Comparison of ENCODE assay signal across 8 mouse cellular contexts in the genomic region with DNA sequence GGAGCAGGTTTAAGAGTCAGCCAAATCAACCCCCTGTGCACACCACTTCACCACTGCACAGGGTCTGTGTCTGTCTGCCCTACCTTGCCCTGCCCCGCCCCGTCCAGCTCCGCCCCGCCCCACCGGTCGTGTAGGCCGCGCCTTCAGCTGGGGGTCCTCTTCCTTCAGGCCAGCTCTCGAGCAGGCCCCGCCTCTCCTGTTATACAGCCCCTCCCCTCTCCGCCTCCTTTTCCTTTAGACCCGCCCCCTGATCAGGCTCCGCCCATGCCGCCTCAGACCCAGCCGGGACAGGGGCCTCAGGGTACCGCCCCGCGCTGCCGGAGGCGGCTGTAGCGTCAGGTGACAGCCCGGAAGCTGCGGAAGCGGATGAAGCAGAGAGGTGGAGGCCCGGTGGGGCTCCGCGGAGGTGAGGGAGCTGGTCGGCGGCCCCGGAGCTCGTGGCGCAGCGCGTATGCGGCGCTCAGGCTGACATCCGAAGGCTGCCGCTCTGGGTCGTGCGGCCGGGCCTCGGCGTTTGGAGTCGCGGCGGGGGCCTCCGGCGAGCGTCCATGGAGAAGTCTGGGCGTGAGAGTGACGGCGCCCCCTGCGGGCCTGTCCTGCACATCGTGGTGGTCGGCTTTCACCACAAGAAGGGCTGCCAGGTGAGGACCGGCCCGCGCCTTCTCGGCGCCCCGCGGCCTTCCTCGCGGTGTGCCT. TPM values are rescaled to one million over a fixed set of nuclear protein-coding genes. Genes with fewer than 3 reads are reported as not detected.
DNase-seq lines count a peak whose midpoint lies in the region; ATAC-seq and TF ChIP-seq lines count a peak whose summit lies in the region.

TSS of gene Avl9 (plus strand) at position 326 of the 696 bp plus-strand sequence.

- peaks cover 1% of the 10 kb centered on the region; the same call in 1 of the 2 replicates for H3K4me1 ChIP-seq in bone marrow, adult 2 months (ENCODE audit: control insufficient read depth, insufficient read depth, low read length)
- peaks cover 2% of the 10 kb centered on the region; the same call in 1 of the 2 replicates for H3K4me1 ChIP-seq in embryonic facial prominence, embryonic 15.5 days
- 0 out of 2 replicates have a peak, but pooled peaks cover 6% of the 10 kb centered on the region for H3K4me1 ChIP-seq in limb, embryonic 14.5 days (ENCODE audit: control insufficient read depth, insufficient read depth, low read length)
- peaks cover 2% of the 10 kb centered on the region; the same call in 1 of the 2 replicates for H3K4me1 ChIP-seq in midbrain, postnatal 0 days (ENCODE audit: insufficient read depth, low read length)

- H3K9me3 ChIP-seq in embryonic facial prominence, embryonic 15.5 days (replicated peaks): no peaks in the 10 kb centered on the region
- no peaks in the 10 kb centered on the region for H3K9me3 ChIP-seq in limb, embryonic 14.5 days (ENCODE audit: control insufficient read depth, low read length)
- H3K9me3 ChIP-seq in midbrain, postnatal 0 days (ENCODE audit: low read length): no peaks in the 10 kb centered on the region

- peak; percentile 97 for ATAC-seq in embryonic facial prominence, embryonic 15.5 days (ENCODE audit: insufficient number of reproducible peaks, low FRiP score, low TSS enrichment, low read depth)
- ATAC-seq in limb, embryonic 14.5 days (ENCODE audit: low FRiP score, low read depth): peak; percentile 97
- peak; percentile 96 for ATAC-seq in midbrain, postnatal 0 days (ENCODE audit: low FRiP score)

- H3K4me2 ChIP-seq in embryonic facial prominence, embryonic 15.5 days (replicated peaks): peak within 1 kb of the TSS; percentile 57
- peak within 1 kb of the TSS; percentile 57 for H3K4me2 ChIP-seq in limb, embryonic 14.5 days (replicated peaks; ENCODE audit: low read depth, low read length, severe bottlenecking)
- H3K4me2 ChIP-seq in midbrain, postnatal 0 days (ENCODE audit: low read depth, low read length, poor library complexity, severe bottlenecking): peak within 1 kb of the TSS; percentile 62

- H3K4me3 ChIP-seq in bone marrow, adult 2 months (replicated peaks; ENCODE audit: control insufficient read depth, low read depth, low read length): peak within 1 kb of the TSS; percentile 79
- H3K4me3 ChIP-seq in embryonic facial prominence, embryonic 15.5 days (replicated peaks): peak within 1 kb of the TSS; percentile 94
- peak within 1 kb of the TSS; percentile 77 for H3K4me3 ChIP-seq in limb, embryonic 14.5 days (replicated peaks; ENCODE audit: low read length)
- H3K4me3 ChIP-seq in midbrain, postnatal 0 days (ENCODE audit: low read depth, low read length): peak within 1 kb of the TSS; percentile 82

- peak; percentile 86; the same call in 1 of the 2 replicates for TF ChIP-seq POLR2A in bone marrow, adult 2 months (IDR thresholded peaks at IDR 0.05; ENCODE audit: borderline replicate concordance, control insufficient read depth, low read depth, low read length)
- peak; percentile 78; the same call in 1 of the 2 replicates for TF ChIP-seq POLR2A in limb, embryonic 14.5 days (IDR thresholded peaks at IDR 0.05; ENCODE audit: borderline replicate concordance, extremely low read depth, insufficient read depth, insufficient read length)

- H3K27me3 ChIP-seq in embryonic facial prominence, embryonic 15.5 days: no peaks in the 10 kb centered on the region
- H3K27me3 ChIP-seq in limb, embryonic 14.5 days (ENCODE audit: control insufficient read depth, insufficient read depth, low read length): no peaks in the 10 kb centered on the region
- no peaks in the 10 kb centered on the region for H3K27me3 ChIP-seq in midbrain, postnatal 0 days (ENCODE audit: insufficient read depth, low read length)

- peak within 1 kb of the TSS; percentile 98 for H3K27ac ChIP-seq in bone marrow, adult 2 months (ENCODE audit: control insufficient read depth, insufficient read depth, low read depth, low read length, poor library complexity)
- peak within 1 kb of the TSS; percentile 96 for H3K27ac ChIP-seq in embryonic facial prominence, embryonic 15.5 days (replicated peaks)
- peak within 1 kb of the TSS; percentile 92 for H3K27ac ChIP-seq in limb, embryonic 14.5 days (replicated peaks; ENCODE audit: low read depth, low read length)
- peak within 1 kb of the TSS; percentile 93 for H3K27ac ChIP-seq in midbrain, postnatal 0 days (ENCODE audit: low read depth, low read length)

- H3K36me3 ChIP-seq in embryonic facial prominence, embryonic 15.5 days: no peaks in the 10 kb centered on the region
- H3K36me3 ChIP-seq in limb, embryonic 14.5 days (ENCODE audit: control insufficient read depth, insufficient read depth, low read length): no peaks in the 10 kb centered on the region
- no peaks in the 10 kb centered on the region for H3K36me3 ChIP-seq in midbrain, postnatal 0 days (ENCODE audit: insufficient read depth, low read length)

- under 1% methylated on average over 64 of the region's 64 CpGs for WGBS in bone marrow, adult 2 months
- WGBS in embryonic facial prominence, embryonic 15.5 days: under 1% methylated on average over 64 of the region's 64 CpGs
- WGBS in limb, embryonic 14.5 days: under 1% methylated on average over 25 of the region's 64 CpGs
- WGBS in midbrain, postnatal 0 days: under 1% methylated on average over 61 of the region's 64 CpGs

- H3K9ac ChIP-seq in embryonic facial prominence, embryonic 15.5 days: peak within 1 kb of the TSS; percentile 75
- peak within 1 kb of the TSS; percentile 82 for H3K9ac ChIP-seq in limb, embryonic 14.5 days (ENCODE audit: low read depth, low read length, severe bottlenecking)
- H3K9ac ChIP-seq in midbrain, postnatal 0 days (replicated peaks; ENCODE audit: low read length, poor library complexity, severe bottlenecking): peak within 1 kb of the TSS; percentile 80

- peak; percentile 66 for TF ChIP-seq CTCF in bone marrow, adult 2 months (IDR thresholded peaks at IDR 0.05; ENCODE audit: control insufficient read depth, insufficient read depth, low read length)
- peak; percentile 73 for TF ChIP-seq CTCF in midbrain, postnatal 0 days (IDR thresholded peaks at IDR 0.05)

- DNase-seq in 416B (ENCODE audit: low read depth): peak; percentile 98
- peak; percentile 99 for DNase-seq in heart, adult 8-10 months (ENCODE audit: low spot score)
- peak; percentile 100 for DNase-seq in kidney, adult 9 months
- peak; percentile 94 for DNase-seq in limb, embryonic 14.5 days (ENCODE audit: low spot score)
- DNase-seq in midbrain, postnatal 0 days (ENCODE audit: low spot score): peak; percentile 96
- DNase-seq in spleen, postnatal 14 days (ENCODE audit: low spot score in 2 of 2): peak; percentile 98 to 99

RNA-seq across cellular contexts. Expression of gene Avl9, which starts in this region (rescaled TPM):
- polyA plus RNA-seq in bone marrow, adult 2 months (2011; ENCODE audit: insufficient read depth, insufficient read length, low replicate concordance, missing spikeins): 1.9 and 3.6 TPM in 2 replicates
- polyA plus RNA-seq in embryonic facial prominence, embryonic 15.5 days (2015; fragmentation: Nextera tagmentation; extraction: Ambion mirVana): 10.8 and 11.0 TPM in 2 replicates
- total RNA-seq in heart, adult 8-10 months (2022): 1 to 10 TPM; 5.1 to 5.8 (median 5.4) TPM
- 9.0 and 9.4 TPM in 2 replicates for polyA plus RNA-seq in limb, embryonic 14.5 days (2012; rRNA removed)
- polyA plus RNA-seq in limb, embryonic 14.5 days (2014; fragmentation: Nextera tagmentation; extraction: Ambion mirVana): 13.0 and 13.3 TPM in 2 replicates
- total RNA-seq in midbrain, postnatal 0 days (2014; rRNA removed): 46.9 and 59.3 TPM in 2 replicates
- polyA plus RNA-seq in midbrain, postnatal 0 days (2015; fragmentation: Nextera tagmentation; extraction: Ambion mirVana): 15.6 and 19.7 TPM in 2 replicates

Comparison
In these comparisons a context has a peak if more than half of its experiments do, and no peak if none do; other contexts are left out.
1. Peak in every context shown above with its lines: DNase-seq, ATAC-seq, H3K4me3 ChIP-seq and H3K27ac ChIP-seq.